Mouse (Mus musculus): Measurements from ENCODE around the gene Gm20388. TPM values are rescaled to one million over a fixed set of nuclear protein-coding genes. Genes with fewer than 3 reads are reported as not detected.

Gene Gm20388
- polyA plus RNA-seq, 1 experiment = 0.36 TPM

DNA sequence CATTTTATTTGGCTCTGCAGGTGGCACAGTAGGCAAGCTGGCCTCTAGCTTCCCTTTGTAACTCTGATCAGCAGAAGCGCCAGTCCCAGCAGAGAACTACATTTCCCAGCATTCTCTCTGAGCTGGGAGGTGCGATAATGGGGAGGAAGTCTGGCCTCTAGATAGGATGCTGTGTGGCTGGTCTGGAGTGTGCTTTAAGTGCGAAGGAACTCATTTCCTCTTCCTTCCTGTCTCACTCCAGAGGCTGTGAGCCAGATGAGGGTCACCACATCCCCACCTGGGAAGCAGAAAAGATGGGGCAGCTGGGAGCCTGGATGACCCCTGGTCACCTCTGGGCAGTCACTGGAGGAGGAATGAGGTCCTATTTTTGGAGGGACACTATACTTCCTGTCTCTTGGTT lies 1265.7 kb downstream of the Gm20388 start:
- Histone ChIP-seq H3K4me1 (ENCODE audit: control insufficient read depth) (no peaks in the 10 kb centered on the region), H3K4me3 (replicated peaks) (no peak overlapping the region), H3K9me3 (ENCODE audit: control insufficient read depth, low read length) (no peaks in the 10 kb centered on the region), H3K36me3 (ENCODE audit: control insufficient read depth) (no peaks in the 10 kb centered on the region), H3K27me3 (ENCODE audit: control insufficient read depth) (no peaks in the 10 kb centered on the region)
- TF ChIP-seq GATA1 (IDR thresholded peaks at IDR 0.05; ENCODE audit: low read length) (no peak), TAL1 (IDR thresholded peaks at IDR 0.05; ENCODE audit: low read length) (no peak)

- Histone ChIP-seq H3K36me3 (ENCODE audit: control insufficient read depth) (no peaks in the 10 kb centered on the region), H3K4me3 (replicated peaks) (no peak overlapping the region), H3K27me3 (ENCODE audit: control insufficient read depth) (no peaks in the 10 kb centered on the region), H3K9me3 (ENCODE audit: control insufficient read depth, low read length) (peaks cover 4% of the 10 kb centered on the region; the same call in 1 of the 2 replicates), H3K4me1 (ENCODE audit: control insufficient read depth) (no peaks in the 10 kb centered on the region)
- TF ChIP-seq GATA1 (IDR thresholded peaks at IDR 0.05; ENCODE audit: low read length) = no peak
- TF ChIP-seq TAL1 (IDR thresholded peaks at IDR 0.05; ENCODE audit: low read length) = no peak
Measured at GRCm38 (mm10) chr8:121180474-121181284, 1270.0 kb downstream of the Gm20388 start.

- Histone ChIP-seq H3K27me3 (ENCODE audit: control insufficient read depth) (no peaks in the 10 kb centered on the region), H3K4me1 (ENCODE audit: control insufficient read depth) (no peaks in the 10 kb centered on the region), H3K4me3 (replicated peaks) (no peak overlapping the region), H3K9me3 (ENCODE audit: control insufficient read depth, low read length) (peaks cover 8% of the 10 kb centered on the region), H3K36me3 (ENCODE audit: control insufficient read depth) (no peaks in the 10 kb centered on the region)
- TF ChIP-seq GATA1 (IDR thresholded peaks at IDR 0.05; ENCODE audit: low read length) = no peak
- TF ChIP-seq TAL1 (IDR thresholded peaks at IDR 0.05; ENCODE audit: low read length) = no peak
Measured at GRCm38 (mm10) chr8:121181285-121181884, 1270.7 kb downstream of the Gm20388 start.

DNA sequence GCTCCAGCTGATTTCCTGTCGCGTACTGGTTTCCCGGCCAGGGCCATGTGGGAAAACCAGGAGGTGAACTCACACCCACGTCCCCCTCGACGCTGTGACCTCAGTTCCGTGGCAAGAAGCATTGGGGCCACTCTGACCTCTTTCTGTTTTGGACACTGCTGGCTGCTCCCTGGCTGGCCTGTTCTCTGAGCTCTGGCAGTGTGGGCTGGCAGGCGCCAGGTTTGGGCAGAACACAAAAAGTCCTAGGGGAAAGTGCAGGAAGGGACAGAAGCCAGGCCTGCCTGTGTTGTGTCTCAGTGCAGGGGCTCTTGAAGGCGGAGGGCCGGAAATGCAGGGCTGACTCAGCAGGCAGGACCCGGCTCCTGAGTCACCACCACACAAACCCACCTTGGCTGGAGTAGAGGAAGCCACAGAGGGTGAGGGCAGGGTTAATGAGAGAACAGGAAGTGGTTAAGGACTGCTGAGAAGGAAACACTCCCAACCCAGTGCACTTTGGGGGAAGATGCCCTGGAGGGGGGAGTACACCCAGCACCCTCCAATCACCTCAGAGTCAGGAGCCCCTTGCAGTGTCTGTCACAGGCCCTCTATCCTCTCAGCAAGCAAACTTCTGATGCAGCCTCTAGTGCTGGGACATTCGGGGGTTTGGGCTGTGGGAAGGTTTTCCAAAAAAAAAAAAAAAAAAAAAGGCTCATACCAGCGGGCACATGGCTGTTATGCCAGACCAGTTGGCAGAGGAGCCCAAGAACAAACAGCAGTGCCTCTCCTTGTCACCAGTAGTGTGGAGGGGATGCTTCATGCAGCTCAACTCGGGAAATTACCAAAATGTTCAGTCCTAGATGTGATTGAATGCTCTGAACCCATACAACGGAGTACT lies 1277.1 kb downstream of the Gm20388 start:
- H3K9me3 ChIP-seq (ENCODE audit: control insufficient read depth, low read length) = peaks cover 12% of the 10 kb centered on the region

GRCm38 (mm10) chr8:121188994-121189393 lies 1278.4 kb downstream of the Gm20388 start:
- peaks cover 12% of the 10 kb centered on the region for H3K9me3 ChIP-seq (ENCODE audit: control insufficient read depth, low read length)
- no peak overlapping the region for H3K4me3 ChIP-seq (replicated peaks)
- no peaks in the 10 kb centered on the region for H3K36me3 ChIP-seq (ENCODE audit: control insufficient read depth)
- TF ChIP-seq TAL1 (IDR thresholded peaks at IDR 0.05; ENCODE audit: low read length) = no peak
- TF ChIP-seq GATA1 (IDR thresholded peaks at IDR 0.05; ENCODE audit: low read length) = no peak
- no peaks in the 10 kb centered on the region for H3K4me1 ChIP-seq (ENCODE audit: control insufficient read depth)
- H3K27me3 ChIP-seq (ENCODE audit: control insufficient read depth) = peaks cover 9% of the 10 kb centered on the region; the same call in 1 of the 2 replicates

More for the DNA sequence above, 1277.1 kb downstream of the Gm20388 start:
- Histone ChIP-seq H3K36me3 (ENCODE audit: control insufficient read depth) (no peaks in the 10 kb centered on the region), H3K4me3 (replicated peaks) (no peak overlapping the region), H3K4me1 (ENCODE audit: control insufficient read depth) (no peaks in the 10 kb centered on the region), H3K27me3 (ENCODE audit: control insufficient read depth) (peaks cover 9% of the 10 kb centered on the region; the same call in 1 of the 2 replicates)
- no peak for TF ChIP-seq TAL1 (IDR thresholded peaks at IDR 0.05; ENCODE audit: low read length)
- TF ChIP-seq GATA1 (IDR thresholded peaks at IDR 0.05; ENCODE audit: low read length) = no peak

GRCm38 (mm10) chr8:121192451-121192850 lies 1281.8 kb downstream of the Gm20388 start:
- Histone ChIP-seq H3K4me3 (replicated peaks) (no peak overlapping the region), H3K4me1 (ENCODE audit: control insufficient read depth) (no peaks in the 10 kb centered on the region), H3K27me3 (ENCODE audit: control insufficient read depth) (peaks cover 9% of the 10 kb centered on the region; the same call in 1 of the 2 replicates), H3K9me3 (ENCODE audit: control insufficient read depth, low read length) (no peaks in the 10 kb centered on the region), H3K36me3 (ENCODE audit: control insufficient read depth) (no peaks in the 10 kb centered on the region)
- no peak for TF ChIP-seq TAL1 (IDR thresholded peaks at IDR 0.05; ENCODE audit: low read length)
- no peak for TF ChIP-seq GATA1 (IDR thresholded peaks at IDR 0.05; ENCODE audit: low read length)

DNA sequence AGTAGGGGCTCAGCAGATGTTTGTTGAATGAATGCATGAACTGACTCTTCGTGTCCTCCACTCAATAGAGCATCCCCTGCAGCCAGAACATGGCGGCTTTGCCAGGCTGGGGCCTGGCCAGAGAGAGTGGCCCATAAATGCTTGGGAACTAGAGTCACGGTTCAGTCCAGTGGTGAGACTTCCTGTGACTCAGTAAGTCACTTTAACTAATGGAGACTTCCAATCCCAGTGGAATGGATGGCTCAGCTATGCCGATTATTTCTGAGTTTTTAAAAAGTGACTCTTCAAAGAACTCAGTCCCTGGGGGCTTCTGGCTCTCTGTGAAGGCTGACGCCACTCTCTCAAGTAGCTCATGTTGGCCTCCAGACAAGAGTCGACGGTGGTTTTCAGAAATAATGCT lies 1285.3 kb downstream of the Gm20388 start:
- Histone ChIP-seq H3K36me3 (ENCODE audit: control insufficient read depth) (no peaks in the 10 kb centered on the region), H3K9me3 (ENCODE audit: control insufficient read depth, low read length) (no peaks in the 10 kb centered on the region), H3K27me3 (ENCODE audit: control insufficient read depth) (peaks cover 2% of the 10 kb centered on the region; the same call in 1 of the 2 replicates), H3K4me1 (ENCODE audit: control insufficient read depth) (no peaks in the 10 kb centered on the region), H3K4me3 (replicated peaks) (no peak overlapping the region)
- TF ChIP-seq GATA1 (IDR thresholded peaks at IDR 0.05; ENCODE audit: low read length) (no peak), TAL1 (IDR thresholded peaks at IDR 0.05; ENCODE audit: low read length) (no peak)

DNA sequence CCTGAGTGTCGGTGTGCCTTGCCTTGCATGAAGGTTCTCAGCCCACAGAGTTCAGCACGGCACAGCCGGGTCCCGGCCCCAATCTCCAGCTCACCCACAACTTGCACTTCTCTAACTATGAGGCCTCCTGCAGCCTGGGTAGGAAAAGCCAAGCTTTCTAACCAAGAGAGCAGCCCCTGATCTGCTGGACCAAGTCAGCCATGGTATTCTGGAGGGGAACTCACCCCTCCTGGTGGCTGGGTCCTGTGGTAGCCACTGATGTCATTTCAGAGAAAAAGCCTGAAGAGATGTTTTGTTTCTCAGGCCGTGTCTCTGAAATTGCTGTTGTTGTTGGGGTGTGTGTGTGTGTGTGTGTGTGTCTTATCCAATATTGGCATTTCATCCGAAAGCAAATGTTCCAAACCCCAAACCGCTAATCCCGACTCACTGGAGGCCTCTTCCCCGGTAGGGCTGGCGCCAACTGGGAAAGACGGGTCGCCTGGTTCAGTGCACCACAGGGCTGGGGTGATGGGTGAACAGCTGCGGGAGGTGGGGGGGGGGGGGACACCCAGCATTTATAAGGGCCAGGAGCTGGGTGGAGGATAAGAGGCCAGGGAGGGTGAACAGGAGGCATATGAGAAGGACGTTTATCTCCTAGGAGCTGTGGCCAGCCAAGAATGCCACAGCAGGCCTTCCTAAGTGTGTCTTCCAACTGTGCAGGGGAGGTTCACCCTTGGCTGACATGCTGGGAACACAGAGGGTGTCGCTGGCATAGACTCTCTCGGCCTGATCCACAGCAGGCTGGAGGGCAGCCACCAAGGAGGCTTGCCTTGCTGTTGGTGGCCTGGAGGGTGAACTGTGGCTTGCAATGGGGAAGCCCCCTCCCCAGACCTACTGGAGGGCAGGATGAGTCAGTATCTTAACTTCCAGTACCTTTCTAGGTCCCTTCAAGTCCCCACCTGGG lies 1286.4 kb downstream of the Gm20388 start:
- Histone ChIP-seq H3K36me3 (ENCODE audit: control insufficient read depth) (no peaks in the 10 kb centered on the region), H3K4me3 (replicated peaks) (no peak overlapping the region), H3K27me3 (ENCODE audit: control insufficient read depth) (peaks cover 2% of the 10 kb centered on the region; the same call in 1 of the 2 replicates), H3K4me1 (ENCODE audit: control insufficient read depth) (no peaks in the 10 kb centered on the region), H3K9me3 (ENCODE audit: control insufficient read depth, low read length) (no peaks in the 10 kb centered on the region)
- TF ChIP-seq TAL1 (IDR thresholded peaks at IDR 0.05; ENCODE audit: low read length) (no peak), GATA1 (IDR thresholded peaks at IDR 0.05; ENCODE audit: low read length) (no peak)

Data from erythroblast, embryonic 14.5 days (primary cell).